ENCODE assay signal across 8 mouse cellular contexts in genomic region chr17:24506332-24507070, GRCm38 (mm10). TPM values are rescaled to one million over a fixed set of nuclear protein-coding genes. Genes with fewer than 3 reads are reported as not detected.
DNase-seq lines count a peak whose midpoint lies in the region; ATAC-seq lines count a peak whose summit lies in the region.

No protein-coding gene starts in this region.

- peak overlapping the region; percentile 19; the same call in 1 of the 2 replicates for H3K4me2 ChIP-seq in forebrain, embryonic 13.5 days
- H3K4me2 ChIP-seq in forebrain, embryonic 11.5 days (ENCODE audit: low read depth, low read length, severe bottlenecking): no peak overlapping the region
- peak overlapping the region; percentile 39 for H3K4me2 ChIP-seq in embryonic facial prominence, embryonic 14.5 days (ENCODE audit: low read depth, low read length)
- H3K4me2 ChIP-seq in intestine, embryonic 15.5 days (replicated peaks): peak overlapping the region; percentile 47
- no peak overlapping the region for H3K4me2 ChIP-seq in midbrain, embryonic 16.5 days (ENCODE audit: low read length)

- H3K27ac ChIP-seq in forebrain, embryonic 13.5 days: no peak overlapping the region
- no peak overlapping the region for H3K27ac ChIP-seq in forebrain, embryonic 11.5 days (ENCODE audit: low read depth, low read length)
- H3K27ac ChIP-seq in ES-E14 (ENCODE audit: insufficient read depth, low read depth, low read length, poor library complexity, severe bottlenecking): no peak overlapping the region
- H3K27ac ChIP-seq in embryonic facial prominence, embryonic 14.5 days (replicated peaks; ENCODE audit: low read depth, low read length): no peak overlapping the region
- H3K27ac ChIP-seq in intestine, embryonic 15.5 days: no peak overlapping the region
- peak overlapping the region; percentile 38 for H3K27ac ChIP-seq in midbrain, embryonic 16.5 days (ENCODE audit: low read length)

- H3K4me1 ChIP-seq in forebrain, embryonic 13.5 days: peaks cover 4% of the 10 kb centered on the region; the same call in 1 of the 2 replicates
- H3K4me1 ChIP-seq in forebrain, embryonic 11.5 days (replicated peaks; ENCODE audit: control insufficient read depth, insufficient read depth, low read length): no peaks in the 10 kb centered on the region
- H3K4me1 ChIP-seq in ES-E14 (ENCODE audit: control insufficient read depth in 2 of 2, insufficient read depth in 2 of 2, low read length in 2 of 2, poor library complexity in 1 of 2): peaks cover 0 to 10% of the 10 kb centered on the region in 2 experiments; a peak in 2 of 4 replicates
- H3K4me1 ChIP-seq in embryonic facial prominence, embryonic 14.5 days (ENCODE audit: control insufficient read depth, insufficient read depth, low read length): peaks cover 4% of the 10 kb centered on the region; the same call in 1 of the 2 replicates
- H3K4me1 ChIP-seq in intestine, embryonic 15.5 days (replicated peaks): peaks cover 11% of the 10 kb centered on the region
- H3K4me1 ChIP-seq in midbrain, embryonic 16.5 days (ENCODE audit: control insufficient read depth, insufficient read depth, low read length): no peaks in the 10 kb centered on the region; the same call in 1 of the 2 replicates

- peaks cover 97% of the 10 kb centered on the region for H3K36me3 ChIP-seq in forebrain, embryonic 13.5 days (ENCODE audit: poor library complexity, severe bottlenecking)
- H3K36me3 ChIP-seq in forebrain, embryonic 11.5 days (ENCODE audit: control insufficient read depth, insufficient read depth, low read length): peaks cover 12% of the 10 kb centered on the region
- H3K36me3 ChIP-seq in ES-E14 (ENCODE audit: control insufficient read depth, insufficient read depth, low read length, poor library complexity, severe bottlenecking): peaks cover 35% of the 10 kb centered on the region
- H3K36me3 ChIP-seq in embryonic facial prominence, embryonic 14.5 days (ENCODE audit: control insufficient read depth, insufficient read depth, low read length): peaks cover 40% of the 10 kb centered on the region
- peaks cover 18% of the 10 kb centered on the region for H3K36me3 ChIP-seq in intestine, embryonic 15.5 days
- H3K36me3 ChIP-seq in midbrain, embryonic 16.5 days (ENCODE audit: control insufficient read depth, insufficient read depth, low read length): peaks cover 71% of the 10 kb centered on the region

- WGBS in forebrain, embryonic 13.5 days: 32% methylated on average over 36 of the region's 36 CpGs
- 29% methylated on average over 36 of the region's 36 CpGs for WGBS in forebrain, embryonic 11.5 days
- WGBS in embryonic facial prominence, embryonic 14.5 days: 20% methylated on average over 26 of the region's 36 CpGs
- 35% methylated on average over 36 of the region's 36 CpGs for WGBS in intestine, embryonic 15.5 days
- 24% methylated on average over 35 of the region's 36 CpGs for WGBS in midbrain, embryonic 16.5 days

- DNase-seq in forebrain, embryonic 11.5 days (ENCODE audit: low spot score): no peak
- no peak for DNase-seq in ES-E14 (ENCODE audit: low read depth, low spot score)
- no peak for DNase-seq in embryonic facial prominence, embryonic 14.5 days (ENCODE audit: low spot score)
- DNase-seq in yolk sac, embryonic 10.5 days (ENCODE audit: low spot score): no peak
- no peak for DNase-seq in lung, postnatal 36 days

- H3K9ac ChIP-seq in forebrain, embryonic 13.5 days: peak overlapping the region; percentile 40; the same call in 1 of the 2 replicates
- no peak overlapping the region for H3K9ac ChIP-seq in forebrain, embryonic 11.5 days (ENCODE audit: low read length)
- 0 out of 2 replicates have a peak overlapping the region, but pooled peaks have one; percentile 6 for H3K9ac ChIP-seq in ES-E14 (ENCODE audit: insufficient read depth, low read depth, low read length, poor library complexity, severe bottlenecking)
- peak overlapping the region; percentile 40; the same call in 1 of the 2 replicates for H3K9ac ChIP-seq in embryonic facial prominence, embryonic 14.5 days (ENCODE audit: low read depth, low read length)
- H3K9ac ChIP-seq in intestine, embryonic 15.5 days: no peak overlapping the region
- 0 out of 2 replicates have a peak overlapping the region, but pooled peaks have one; percentile 25 for H3K9ac ChIP-seq in midbrain, embryonic 16.5 days (ENCODE audit: low read depth, low read length)

- no peaks in the 10 kb centered on the region for H3K27me3 ChIP-seq in forebrain, embryonic 13.5 days
- no peaks in the 10 kb centered on the region for H3K27me3 ChIP-seq in forebrain, embryonic 11.5 days (ENCODE audit: control insufficient read depth, insufficient read depth, low read length)
- no peaks in the 10 kb centered on the region; the same call in 1 of the 2 replicates for H3K27me3 ChIP-seq in embryonic facial prominence, embryonic 14.5 days (replicated peaks; ENCODE audit: control insufficient read depth, insufficient read depth, low read length)
- H3K27me3 ChIP-seq in intestine, embryonic 15.5 days (replicated peaks): no peaks in the 10 kb centered on the region
- no peaks in the 10 kb centered on the region for H3K27me3 ChIP-seq in midbrain, embryonic 16.5 days (ENCODE audit: control insufficient read depth, insufficient read depth, low read depth, low read length)

- in situ Hi-C loops in ES-E14 (cut with MboI; ENCODE audit: low sequenced_read_pairs in 2 of 2, unreplicated experiment in 2 of 2): no loop called here

- no peak for ATAC-seq in forebrain, embryonic 13.5 days
- ATAC-seq in forebrain, embryonic 11.5 days (replicated peaks; ENCODE audit: low FRiP score): no peak
- no peak for ATAC-seq in embryonic facial prominence, embryonic 14.5 days (ENCODE audit: low read depth)
- peak; percentile 49 for ATAC-seq in intestine, embryonic 15.5 days
- peak; percentile 16 for ATAC-seq in midbrain, embryonic 16.5 days

- H3K9me3 ChIP-seq in forebrain, embryonic 13.5 days (replicated peaks): no peaks in the 10 kb centered on the region
- no peaks in the 10 kb centered on the region for H3K9me3 ChIP-seq in forebrain, embryonic 11.5 days (ENCODE audit: control insufficient read depth, low read length)
- no peaks in the 10 kb centered on the region for H3K9me3 ChIP-seq in ES-E14 (ENCODE audit: control insufficient read depth, insufficient read depth, low read depth, low read length)
- no peaks in the 10 kb centered on the region for H3K9me3 ChIP-seq in embryonic facial prominence, embryonic 14.5 days (ENCODE audit: control insufficient read depth, low read length)
- no peaks in the 10 kb centered on the region for H3K9me3 ChIP-seq in intestine, embryonic 15.5 days
- no peaks in the 10 kb centered on the region for H3K9me3 ChIP-seq in midbrain, embryonic 16.5 days (replicated peaks; ENCODE audit: control insufficient read depth, low read length, poor library complexity, severe bottlenecking)

- H3K4me3 ChIP-seq in forebrain, embryonic 13.5 days: no peak overlapping the region
- H3K4me3 ChIP-seq in forebrain, embryonic 11.5 days (ENCODE audit: low read depth, low read length): no peak overlapping the region
- peak overlapping the region; percentile 50 to 55 for H3K4me3 ChIP-seq in ES-E14 (ENCODE audit: insufficient read depth in 1 of 2, low read depth in 1 of 2, low read length in 2 of 2, poor library complexity in 1 of 2, severe bottlenecking in 1 of 2)
- 0 out of 2 replicates have a peak overlapping the region, but pooled peaks have one; percentile 6 for H3K4me3 ChIP-seq in embryonic facial prominence, embryonic 14.5 days (ENCODE audit: low read depth, low read length)
- no peak overlapping the region for H3K4me3 ChIP-seq in intestine, embryonic 15.5 days (replicated peaks)
- no peak overlapping the region for H3K4me3 ChIP-seq in midbrain, embryonic 16.5 days (ENCODE audit: low read depth, low read length)

RNA-seq across cellular contexts. Expression of gene Caskin1, which starts 18.1 kb away (rescaled TPM):
- 15.0 and 16.7 TPM in 2 replicates for polyA plus RNA-seq in forebrain, embryonic 13.5 days (2015; fragmentation: Nextera tagmentation; extraction: Ambion mirVana)
- 8.0 and 9.3 TPM in 2 replicates for polyA plus RNA-seq in forebrain, embryonic 11.5 days (2014; fragmentation: Nextera tagmentation; extraction: Ambion mirVana)
- total RNA-seq in ES-E14 (2012; rRNA removed): 1.8 and 2.0 TPM in 2 replicates
- 2.9 and 3.7 TPM in 2 replicates for polyA plus RNA-seq in embryonic facial prominence, embryonic 14.5 days (2014; fragmentation: Nextera tagmentation; extraction: Ambion mirVana)
- polyA plus RNA-seq in intestine, embryonic 15.5 days (2015; fragmentation: Nextera tagmentation; extraction: Ambion mirVana): 1.5 and 1.8 TPM in 2 replicates
- 43.6 and 45.7 TPM in 2 replicates for polyA plus RNA-seq in midbrain, embryonic 16.5 days (2015; fragmentation: Nextera tagmentation; extraction: Ambion mirVana)

RNA-seq across cellular contexts. Expression of gene Traf7, which starts 21.2 kb away (rescaled TPM):
- 97.1 and 109 TPM in 2 replicates for polyA plus RNA-seq in forebrain, embryonic 13.5 days (2015; fragmentation: Nextera tagmentation; extraction: Ambion mirVana)
- 113 and 123 TPM in 2 replicates for polyA plus RNA-seq in forebrain, embryonic 11.5 days (2014; fragmentation: Nextera tagmentation; extraction: Ambion mirVana)
- 149 and 228 TPM in 2 replicates for total RNA-seq in ES-E14 (2012; rRNA removed)
- 78.9 and 86.3 TPM in 2 replicates for polyA plus RNA-seq in embryonic facial prominence, embryonic 14.5 days (2014; fragmentation: Nextera tagmentation; extraction: Ambion mirVana)
- polyA plus RNA-seq in intestine, embryonic 15.5 days (2015; fragmentation: Nextera tagmentation; extraction: Ambion mirVana): 81.6 and 89.3 TPM in 2 replicates
- polyA plus RNA-seq in midbrain, embryonic 16.5 days (2015; fragmentation: Nextera tagmentation; extraction: Ambion mirVana): 103 and 104 TPM in 2 replicates

RNA-seq across cellular contexts. Expression of gene Rab26, which starts 27.5 kb away (rescaled TPM):
- polyA plus RNA-seq in forebrain, embryonic 13.5 days (2015; fragmentation: Nextera tagmentation; extraction: Ambion mirVana): 3.7 and 4.1 TPM in 2 replicates
- polyA plus RNA-seq in forebrain, embryonic 11.5 days (2014; fragmentation: Nextera tagmentation; extraction: Ambion mirVana): 1.8 and 2.7 TPM in 2 replicates
- 2.8 and 7.4 TPM in 2 replicates for total RNA-seq in ES-E14 (2012; rRNA removed)
- polyA plus RNA-seq in embryonic facial prominence, embryonic 14.5 days (2014; fragmentation: Nextera tagmentation; extraction: Ambion mirVana): 2.8 and 2.9 TPM in 2 replicates
- polyA plus RNA-seq in intestine, embryonic 15.5 days (2015; fragmentation: Nextera tagmentation; extraction: Ambion mirVana): 5.2 and 8.7 TPM in 2 replicates
- polyA plus RNA-seq in midbrain, embryonic 16.5 days (2015; fragmentation: Nextera tagmentation; extraction: Ambion mirVana): 9.1 and 14.7 TPM in 2 replicates

RNA-seq across cellular contexts. Expression of gene Mlst8, which starts 27.6 kb away (rescaled TPM):
- polyA plus RNA-seq in forebrain, embryonic 13.5 days (2015; fragmentation: Nextera tagmentation; extraction: Ambion mirVana): 33.9 and 39.1 TPM in 2 replicates
- 33.8 and 34.0 TPM in 2 replicates for polyA plus RNA-seq in forebrain, embryonic 11.5 days (2014; fragmentation: Nextera tagmentation; extraction: Ambion mirVana)
- 24.2 and 32.8 TPM in 2 replicates for total RNA-seq in ES-E14 (2012; rRNA removed)
- 21.7 and 23.7 TPM in 2 replicates for polyA plus RNA-seq in embryonic facial prominence, embryonic 14.5 days (2014; fragmentation: Nextera tagmentation; extraction: Ambion mirVana)
- 25.2 and 27.3 TPM in 2 replicates for polyA plus RNA-seq in intestine, embryonic 15.5 days (2015; fragmentation: Nextera tagmentation; extraction: Ambion mirVana)
- 36.5 and 37.2 TPM in 2 replicates for polyA plus RNA-seq in midbrain, embryonic 16.5 days (2015; fragmentation: Nextera tagmentation; extraction: Ambion mirVana)

RNA-seq across cellular contexts. Expression of gene Bricd5, which starts 32.8 kb away (rescaled TPM):
- 0.26 TPM in 1 of 2 replicates, not detected in the other for polyA plus RNA-seq in forebrain, embryonic 13.5 days (2015; fragmentation: Nextera tagmentation; extraction: Ambion mirVana)
- polyA plus RNA-seq in forebrain, embryonic 11.5 days (2014; fragmentation: Nextera tagmentation; extraction: Ambion mirVana): 0.41 and 0.44 TPM in 2 replicates
- total RNA-seq in ES-E14 (2012; rRNA removed): 1.2 and 1.4 TPM in 2 replicates
- 1.5 and 2.0 TPM in 2 replicates for polyA plus RNA-seq in embryonic facial prominence, embryonic 14.5 days (2014; fragmentation: Nextera tagmentation; extraction: Ambion mirVana)
- polyA plus RNA-seq in intestine, embryonic 15.5 days (2015; fragmentation: Nextera tagmentation; extraction: Ambion mirVana): 0.40 and 0.68 TPM in 2 replicates
- polyA plus RNA-seq in midbrain, embryonic 16.5 days (2015; fragmentation: Nextera tagmentation; extraction: Ambion mirVana): 0.40 TPM in 1 of 2 replicates, not detected in the other

Comparison
In these comparisons a context has a peak if more than half of its experiments do, and no peak if none do; other contexts are left out.
1. H3K4me2 ChIP-seq: peak in forebrain, embryonic 13.5 days (single experiment), embryonic facial prominence, embryonic 14.5 days (single experiment) and intestine, embryonic 15.5 days (single experiment); none in forebrain, embryonic 11.5 days (single experiment) and midbrain, embryonic 16.5 days (single experiment).
2. H3K9ac ChIP-seq: peak in forebrain, embryonic 13.5 days (single experiment), ES-E14 (single experiment), embryonic facial prominence, embryonic 14.5 days (single experiment) and midbrain, embryonic 16.5 days (single experiment); none in forebrain, embryonic 11.5 days (single experiment) and intestine, embryonic 15.5 days (single experiment).
3. ATAC-seq: peak in intestine, embryonic 15.5 days (single experiment) and midbrain, embryonic 16.5 days (single experiment); none in forebrain, embryonic 13.5 days (single experiment), forebrain, embryonic 11.5 days (single experiment) and embryonic facial prominence, embryonic 14.5 days (single experiment).
4. H3K4me3 ChIP-seq: peak in ES-E14 (2 of 2) and embryonic facial prominence, embryonic 14.5 days (single experiment); none in forebrain, embryonic 13.5 days (single experiment), forebrain, embryonic 11.5 days (single experiment), intestine, embryonic 15.5 days (single experiment) and midbrain, embryonic 16.5 days (single experiment).